ENCODE assay signal across 12 mouse cellular contexts in genomic region chr9:63147296-63147695, GRCm38 (mm10). TPM values are rescaled to one million over a fixed set of nuclear protein-coding genes. Genes with fewer than 3 reads are reported as not detected.
DNase-seq lines count a peak whose midpoint lies in the region; ATAC-seq and TF ChIP-seq lines count a peak whose summit lies in the region.
"Had no signal": no experiment of that assay in that cellular context is flagged by ENCODE, and none has a peak within 500 bp of the region (broad histone marks: within the 10 kb centered on the region; RNA-seq: fewer than 3 reads in every experiment).

No protein-coding gene starts in this region.

- H3K36me3 ChIP-seq in heart, embryonic 16.5 days (ENCODE audit: control insufficient read depth, insufficient read depth) = no peaks in the 10 kb centered on the region
- H3K36me3 ChIP-seq in embryonic facial prominence, embryonic 14.5 days (ENCODE audit: control insufficient read depth, insufficient read depth, low read length) = no peaks in the 10 kb centered on the region
- H3K36me3 ChIP-seq in intestine, postnatal 0 days (ENCODE audit: control insufficient read depth, insufficient read depth) = no peaks in the 10 kb centered on the region

- no peak overlapping the region for H3K9ac ChIP-seq in heart, embryonic 16.5 days (ENCODE audit: low read length)
- H3K9ac ChIP-seq in embryonic facial prominence, embryonic 14.5 days (ENCODE audit: low read depth, low read length) = no peak overlapping the region
- no peak overlapping the region for H3K9ac ChIP-seq in intestine, postnatal 0 days (ENCODE audit: low read depth, low read length)

- H3K27ac ChIP-seq in heart, embryonic 16.5 days (ENCODE audit: low read length) = no peak overlapping the region
- H3K27ac ChIP-seq in embryonic facial prominence, embryonic 14.5 days (replicated peaks; ENCODE audit: low read depth, low read length) = no peak overlapping the region
- no peak overlapping the region for H3K27ac ChIP-seq in intestine, postnatal 0 days (ENCODE audit: low read depth, low read length)
- H3K27ac ChIP-seq: gastrocnemius, adult 2 months had no signal

- H3K9me3 ChIP-seq in heart, embryonic 16.5 days (replicated peaks; ENCODE audit: control insufficient read depth, low read length) = no peaks in the 10 kb centered on the region
- no peaks in the 10 kb centered on the region for H3K9me3 ChIP-seq in embryonic facial prominence, embryonic 14.5 days (ENCODE audit: control insufficient read depth, low read length)
- no peaks in the 10 kb centered on the region for H3K9me3 ChIP-seq in intestine, postnatal 0 days (ENCODE audit: control insufficient read depth)

- TF ChIP-seq CTCF in intestine, postnatal 0 days (IDR thresholded peaks at IDR 0.05; ENCODE audit: low read depth) = no peak

- intact Hi-C loops in heart, postnatal 25 days (cut with DNase I) = no loop called here

- H3K27me3 ChIP-seq in heart, embryonic 16.5 days (ENCODE audit: control insufficient read depth, insufficient read depth, low read length) = peaks cover 100% of the 10 kb centered on the region
- peaks cover 100% of the 10 kb centered on the region for H3K27me3 ChIP-seq in embryonic facial prominence, embryonic 14.5 days (replicated peaks; ENCODE audit: control insufficient read depth, insufficient read depth, low read length)
- peaks cover 100% of the 10 kb centered on the region for H3K27me3 ChIP-seq in intestine, postnatal 0 days (replicated peaks; ENCODE audit: control insufficient read depth, insufficient read depth, low read length)

- H3K4me2 ChIP-seq in heart, embryonic 16.5 days (ENCODE audit: low read depth, low read length) = no peak overlapping the region
- peak overlapping the region; percentile 39; the same call in 1 of the 2 replicates for H3K4me2 ChIP-seq in embryonic facial prominence, embryonic 14.5 days (ENCODE audit: low read depth, low read length)
- H3K4me2 ChIP-seq in intestine, postnatal 0 days (replicated peaks; ENCODE audit: low read depth) = no peak overlapping the region

- no peak for ATAC-seq in heart, embryonic 16.5 days (replicated peaks; ENCODE audit: extremely low read depth, insufficient read depth, low FRiP score)
- ATAC-seq in embryonic facial prominence, embryonic 14.5 days (ENCODE audit: low read depth) = no peak
- ATAC-seq in intestine, postnatal 0 days = no peak

- H3K4me1 ChIP-seq in heart, embryonic 16.5 days (ENCODE audit: control insufficient read depth, insufficient read depth, low read length) = peaks cover 30% of the 10 kb centered on the region
- peaks cover 12% of the 10 kb centered on the region; the same call in 1 of the 2 replicates for H3K4me1 ChIP-seq in embryonic facial prominence, embryonic 14.5 days (ENCODE audit: control insufficient read depth, insufficient read depth, low read length)
- no peaks in the 10 kb centered on the region for H3K4me1 ChIP-seq in intestine, postnatal 0 days (replicated peaks; ENCODE audit: control insufficient read depth, insufficient read depth, low read length)

- peak overlapping the region; percentile 50; the same call in 1 of the 2 replicates for H3K4me3 ChIP-seq in heart, embryonic 16.5 days (ENCODE audit: low read length)
- peak overlapping the region; percentile 24 for H3K4me3 ChIP-seq in embryonic facial prominence, embryonic 14.5 days (ENCODE audit: low read depth, low read length)
- peak overlapping the region; percentile 34; the same call in 1 of the 2 replicates for H3K4me3 ChIP-seq in intestine, postnatal 0 days (ENCODE audit: low read depth, low read length)

- 1% methylated on average over 9 of the region's 9 CpGs for WGBS in heart, embryonic 16.5 days
- WGBS in embryonic facial prominence, embryonic 14.5 days = 0% methylated on average over 9 of the region's 9 CpGs
- 1% methylated on average over 9 of the region's 9 CpGs for WGBS in intestine, postnatal 0 days

- no peak for DNase-seq in heart, postnatal 25 days (ENCODE audit: low spot score)
- peak; percentile 65 for DNase-seq in R1 (ENCODE audit: low read depth, low spot score)
- no peak for DNase-seq in embryonic facial prominence, embryonic 14.5 days (ENCODE audit: low spot score)
- no peak for DNase-seq in right cerebral cortex, postnatal 10 days (ENCODE audit: low spot score in 2 of 2)
- DNase-seq in frontal cortex, postnatal 25 days (ENCODE audit: low spot score in 2 of 2) = no peak
- no peak for DNase-seq in thymus, postnatal 14 days
- DNase-seq: gastrocnemius, adult 2 months; kidney, adult 8-10 months; lung, postnatal 10 days; thymus, adult 2 months had no signal

RNA-seq across cellular contexts. Expression of gene Skor1, which starts 1.5 kb away (rescaled TPM):
- not detected in 2 replicates for polyA plus RNA-seq in heart, embryonic 16.5 days (2015; fragmentation: Nextera tagmentation; extraction: Ambion mirVana)
- total RNA-seq in heart, postnatal 25 days (2021) = not detected
- 0.04 TPM in 1 of 2 replicates, not detected in the other for polyA plus RNA-seq in embryonic facial prominence, embryonic 14.5 days (2014; fragmentation: Nextera tagmentation; extraction: Ambion mirVana)
- polyA plus RNA-seq in intestine, postnatal 0 days (2015; fragmentation: Nextera tagmentation; extraction: Ambion mirVana) = not detected in 2 replicates
